Mouse (Mus musculus) CH12.LX (cell line): ENCODE results near the gene Pax5. TPM values are rescaled to one million over a fixed set of nuclear protein-coding genes. Genes with fewer than 3 reads are reported as not detected.

Source experiments
- DNase-seq: peaks from one replicate; pipeline ENCODE4 v3.0.0-alpha.2; 2013; ENCODE audit errors: extremely low read depth
- H3K27ac ChIP-seq: 2 replicates; pipeline ENCODE4 v1.5.1; 2012; ENCODE audit warnings: low read depth, mild to moderate bottlenecking, control low read depth, moderate library complexity; ENCODE audit not compliant: insufficient read depth
- H3K27me3 ChIP-seq: replicated peaks from 2 replicates; pipeline ENCODE3; 2012; ENCODE audit warnings: inconsistent platforms
- H3K36me3 ChIP-seq, 2 experiments: replicated peaks in 1 of 2; 2 replicates each; pipeline versions ENCODE3 to v1.6.1; 2012; ENCODE audit warnings: inconsistent platforms in 1 of 2, low read length in 1 of 2, mild to moderate bottlenecking in 1 of 2, mixed read lengths in 1 of 2, moderate library complexity in 1 of 2; ENCODE audit not compliant: control insufficient read depth in 1 of 2, insufficient read depth in 1 of 2
- H3K4me1 ChIP-seq, 2 experiments: 2 replicates each; pipeline ENCODE4 v1.6.1; 2012; ENCODE audit warnings: inconsistent platforms in 1 of 2, moderate library complexity in 1 of 2; ENCODE audit not compliant: insufficient read depth in 2 of 2, control insufficient read depth in 1 of 2
- H3K4me2 ChIP-seq: 2 replicates; pipeline ENCODE4 v1.6.1; 2012; ENCODE audit warnings: low read depth, mild to moderate bottlenecking, control low read depth; ENCODE audit not compliant: poor library complexity, insufficient read depth, severe bottlenecking
- H3K4me3 ChIP-seq, 3 experiments: fragments of 150-350 bp in 1 of 3; sonication (generic) in 1 of 3; replicated peaks in 1 of 3; 2 replicates each; pipeline versions ENCODE3 to v1.5.1; 2011 to 2012; ENCODE audit warnings: low read depth in 2 of 3, low read length in 2 of 3, mild to moderate bottlenecking in 2 of 3, moderate library complexity in 2 of 3, control low read depth in 1 of 3, improper control_type of control experiment in 1 of 3, inconsistent platforms in 1 of 3, mixed read lengths in 1 of 3; ENCODE audit not compliant: poor library complexity in 1 of 3
- H3K79me2 ChIP-seq: replicated peaks from 2 replicates; pipeline ENCODE4 v1.6.1; 2012; ENCODE audit warnings: mild to moderate bottlenecking, moderate library complexity; ENCODE audit not compliant: control insufficient read depth, poor library complexity, insufficient read depth, severe bottlenecking; ENCODE audit errors: extremely low read depth
- H3K9ac ChIP-seq: 2 replicates; pipeline ENCODE4 v1.6.1; 2012; ENCODE audit warnings: low read depth, mild to moderate bottlenecking, control low read depth, moderate library complexity; ENCODE audit not compliant: insufficient read depth
- H3K9me3 ChIP-seq: replicated peaks from 2 replicates; pipeline ENCODE3; 2012; ENCODE audit warnings: low read length, inconsistent platforms, mixed read lengths
- CHD2 ChIP-seq: IDR thresholded peaks from 2 replicates; pipeline ENCODE4 v1.6.1; 2011; ENCODE audit warnings: low read length, improper control_type of control experiment
- CTCF ChIP-seq, 2 experiments: IDR thresholded peaks in 1 of 2; conservative IDR thresholded peaks in 1 of 2; 2 replicates each; pipeline ENCODE4 v1.5.1; 2011 to 2012; ENCODE audit warnings: low read depth in 2 of 2, low read length in 2 of 2, improper control_type of control experiment in 1 of 2, inconsistent platforms in 1 of 2, mild to moderate bottlenecking in 1 of 2, moderate library complexity in 1 of 2
- E2F4 ChIP-seq: IDR thresholded peaks from 2 replicates; pipeline ENCODE4 v1.6.1; 2011; ENCODE audit warnings: low read depth, low read length, improper control_type of control experiment; ENCODE audit not compliant: insufficient replicate concordance
- GABPA ChIP-seq: IDR thresholded peaks from 2 replicates; pipeline ENCODE4 v1.6.1; 2012; ENCODE audit warnings: low read depth, low read length, improper control_type of control experiment, inconsistent platforms; ENCODE audit not compliant: insufficient replicate concordance
- JUN ChIP-seq: IDR thresholded peaks from 2 replicates; pipeline ENCODE4 v1.6.1; 2011; ENCODE audit warnings: low read depth, mild to moderate bottlenecking, low read length, improper control_type of control experiment, moderate library complexity; ENCODE audit not compliant: insufficient read depth
- KAT2A ChIP-seq: IDR thresholded peaks from 2 replicates; pipeline ENCODE4 v1.6.1; 2012; ENCODE audit warnings: low read length, improper control_type of control experiment, inconsistent platforms; ENCODE audit not compliant: insufficient replicate concordance
- MYC ChIP-seq: IDR thresholded peaks from 2 replicates; pipeline ENCODE4 v1.6.1; 2011; ENCODE audit warnings: low read depth, mild to moderate bottlenecking, improper control_type of control experiment, low read length
- NELFE ChIP-seq: IDR thresholded peaks from 2 replicates; pipeline ENCODE4 v1.6.1; 2011; ENCODE audit warnings: low read depth, low read length, improper control_type of control experiment
- POLR2A ChIP-seq: IDR thresholded peaks from 2 replicates; pipeline ENCODE4 v1.6.1; 2011; ENCODE audit warnings: low read depth, mild to moderate bottlenecking, improper control_type of control experiment, low read length
- POLR2AphosphoS2 ChIP-seq: IDR thresholded peaks from 2 replicates; pipeline ENCODE4 v1.6.1; 2011; ENCODE audit warnings: low read depth, low read length, improper control_type of control experiment
- RAD21 ChIP-seq: IDR thresholded peaks from 2 replicates; pipeline ENCODE4 v1.6.1; 2011; ENCODE audit warnings: low read depth, mild to moderate bottlenecking, low read length, improper control_type of control experiment, moderate library complexity
- SMC3 ChIP-seq: IDR thresholded peaks from 2 replicates; pipeline ENCODE4 v1.6.1; 2011; ENCODE audit warnings: low read depth, low read length, improper control_type of control experiment
- TBP ChIP-seq: conservative IDR thresholded peaks from 2 replicates; pipeline ENCODE4 v1.6.1; 2011; ENCODE audit warnings: low read depth, low read length, improper control_type of control experiment
- TCF12 ChIP-seq: IDR thresholded peaks from 2 replicates; pipeline ENCODE4 v1.6.1; 2014; ENCODE audit warnings: low read depth, mild to moderate bottlenecking, inconsistent platforms, low read length, improper control_type of control experiment
- UBTF ChIP-seq: IDR thresholded peaks from 2 replicates; pipeline ENCODE4 v1.6.1; 2012; ENCODE audit warnings: low read depth, mild to moderate bottlenecking, inconsistent platforms, low read length, improper control_type of control experiment, moderate library complexity
- USF1 ChIP-seq: IDR thresholded peaks from 2 replicates; pipeline ENCODE4 v1.6.1; 2014; ENCODE audit warnings: low read depth, mild to moderate bottlenecking, inconsistent platforms, low read length, improper control_type of control experiment
- USF2 ChIP-seq: conservative IDR thresholded peaks from 2 replicates; pipeline ENCODE4 v1.6.1; 2011; ENCODE audit warnings: low read depth, low read length, improper control_type of control experiment
- ZC3H11A ChIP-seq: IDR thresholded peaks from 2 replicates; pipeline ENCODE4 v1.6.1; 2012; ENCODE audit warnings: low read depth, mild to moderate bottlenecking, inconsistent platforms, low read length, improper control_type of control experiment
- ZMIZ1 ChIP-seq: IDR thresholded peaks from 2 replicates; pipeline ENCODE4 v1.6.1; 2012; ENCODE audit warnings: low read depth, mild to moderate bottlenecking, inconsistent platforms, low read length, improper control_type of control experiment
- ZNF384 ChIP-seq: IDR thresholded peaks from 2 replicates; pipeline ENCODE4 v1.6.1; 2012; ENCODE audit warnings: low read depth, low read length, improper control_type of control experiment, inconsistent platforms
- dilution Hi-C: fragments of 300-500 bp; cut with MboI; formaldehyde crosslinking; loops from 2 replicates; pipeline ENCODE4 v1.14.3; 2020; ENCODE audit warnings: low sequenced_read_pairs; ENCODE audit not compliant: extremely low pct_unique_long_range_greater_than_20kb, extremely low pct_ligation_motif_present
- in situ Hi-C: fragments of 300-500 bp; cut with MboI; formaldehyde crosslinking; loops from 3 replicates; pipeline ENCODE4 v1.14.3; 2019; ENCODE audit warnings: low sequenced_read_pairs, low pct_ligation_motif_present, low pct_unique_long_range_greater_than_20kb, mixed read lengths
- polyA plus RNA-seq: library from polyadenylated mRNA; unstranded; fragments of >175 nt; gene quantifications from 2 replicates; pipeline ENCODE4 v1.2.1, GENCODE M21; 2012; ENCODE audit warnings: low read depth; ENCODE audit not compliant: insufficient read length
- total RNA-seq, 2 experiments: library from RNA; depleted of rRNA; stranded (reverse); fragments of 300-350 nt in 1 of 2; fragments of >200 nt in 1 of 2; gene quantifications; 2 replicates each; pipeline ENCODE4 v1.2.3; 2012 to 2014

Gene Pax5
- total and polyA plus RNA-seq, 3 experiments, result 13.5 to 57.4 (median 21.8) TPM

DNA sequence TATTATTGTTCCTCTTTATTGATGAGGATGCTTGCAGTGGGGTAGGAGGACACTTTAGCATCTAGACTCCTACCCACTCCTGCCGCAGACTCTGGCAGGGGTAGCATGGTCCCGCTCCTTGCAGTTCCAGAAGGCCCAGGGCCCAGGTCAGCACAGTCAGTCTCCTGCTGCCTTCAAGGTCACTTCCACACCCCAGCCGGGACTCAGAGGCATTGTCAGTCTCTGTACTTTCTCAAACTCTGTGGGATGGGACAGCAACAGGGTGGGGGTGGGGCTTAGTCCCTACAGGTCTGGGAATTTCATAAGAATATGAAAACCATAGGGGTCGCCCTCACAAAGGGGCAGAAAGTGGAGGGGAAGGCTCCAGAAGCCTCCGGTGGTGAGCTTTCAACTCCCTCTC, 177.0 kb downstream of the Pax5 start:
- dilution Hi-C loops (no loop called here), in situ Hi-C loops (no loop called here)
- no peak for DNase-seq

DNA sequence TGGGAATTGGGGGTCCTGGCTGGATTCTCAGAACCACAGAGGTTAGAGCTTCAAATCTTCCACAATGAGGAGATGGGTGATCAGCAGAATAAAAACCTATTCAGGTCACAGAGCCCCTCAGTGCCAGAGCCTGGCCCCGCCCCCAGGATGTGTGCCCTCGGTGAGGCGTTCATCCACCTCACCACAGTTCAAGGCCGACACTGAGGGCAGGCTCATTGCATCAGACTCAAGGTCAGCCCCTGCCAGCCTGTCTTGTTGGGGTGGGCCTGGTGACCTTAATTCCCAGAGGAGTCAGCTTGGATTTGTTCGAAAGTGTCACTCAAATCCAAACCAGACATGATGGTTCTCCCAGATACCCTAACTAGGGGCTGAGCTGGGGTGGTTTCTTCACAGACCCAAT, 177.6 kb downstream of the Pax5 start:
- no peak overlapping the region for H3K27ac ChIP-seq
- no peak for DNase-seq
- H3K9me3 ChIP-seq, result no peaks in the 10 kb centered on the region
- no peaks in the 10 kb centered on the region for H3K27me3 ChIP-seq
- no peak for TF ChIP-seq SMC3
- TF ChIP-seq POLR2AphosphoS2, result no peak
- TF ChIP-seq MYC, result no peak
- no peak for TF ChIP-seq UBTF
- no peak for TF ChIP-seq ZMIZ1
- TF ChIP-seq, all 38 proteins: peak for 0
- Histone ChIP-seq H3K79me2 (no peaks in the 10 kb centered on the region), H3K9ac (no peak overlapping the region), H3K4me2 (no peak overlapping the region), H3K4me3 (no peak overlapping the region), H3K4me1 (peaks cover 3 to 45% of the 10 kb centered on the region in 2 experiments), H3K36me3 (peaks cover 68 to 100% of the 10 kb centered on the region in 2 experiments)
- in situ Hi-C loops, result no loop called here
- dilution Hi-C loops, result no loop called here

More for the DNA sequence above, 177.0 kb downstream of the Pax5 start:
- H3K4me2 ChIP-seq, result no peak overlapping the region
- no peaks in the 10 kb centered on the region for H3K9me3 ChIP-seq
- H3K4me3 ChIP-seq, result no peak overlapping the region
- no peaks in the 10 kb centered on the region for H3K27me3 ChIP-seq
- H3K27ac ChIP-seq, result no peak overlapping the region
- peaks cover 65 to 99% of the 10 kb centered on the region in 2 experiments for H3K36me3 ChIP-seq
- no peaks in the 10 kb centered on the region for H3K79me2 ChIP-seq
- H3K4me1 ChIP-seq, result peaks cover 9 to 50% of the 10 kb centered on the region in 2 experiments
- TF ChIP-seq TCF12, result no peak
- TF ChIP-seq GABPA, result no peak
- TF ChIP-seq TBP, result no peak
- TF ChIP-seq RAD21, result no peak
- no peak for TF ChIP-seq CTCF (conservative IDR thresholded peaks at IDR 0.05 in 1 of 2, IDR thresholded peaks at IDR 0.05 in 1 of 2; ENCODE audit: low read depth in 2 of 2, low read length in 2 of 2)
- TF ChIP-seq SMC3, result no peak
- no peak for TF ChIP-seq USF2
- TF ChIP-seq USF1, result no peak
- no peak for TF ChIP-seq E2F4
- TF ChIP-seq KAT2A, result no peak
- TF ChIP-seq JUN, result no peak
- TF ChIP-seq ZNF384, result no peak
- no peak for TF ChIP-seq POLR2A
- TF ChIP-seq UBTF, result no peak
- TF ChIP-seq NELFE, result no peak
- TF ChIP-seq ZMIZ1, result no peak
- no peak for TF ChIP-seq CHD2
- TF ChIP-seq ZC3H11A, result no peak
- TF ChIP-seq, all 38 proteins: peak for 0
- H3K9ac ChIP-seq, result no peak overlapping the region
